Mouse (Mus musculus): ENCODE data around the gene Exosc3. TPM values are rescaled to one million over a fixed set of nuclear protein-coding genes. Genes with fewer than 3 reads are reported as not detected.

The Exosc3 gene
- total and polyA plus RNA-seq, 3 experiments, result 166 to 184 TPM; not detected in 1

DNA sequence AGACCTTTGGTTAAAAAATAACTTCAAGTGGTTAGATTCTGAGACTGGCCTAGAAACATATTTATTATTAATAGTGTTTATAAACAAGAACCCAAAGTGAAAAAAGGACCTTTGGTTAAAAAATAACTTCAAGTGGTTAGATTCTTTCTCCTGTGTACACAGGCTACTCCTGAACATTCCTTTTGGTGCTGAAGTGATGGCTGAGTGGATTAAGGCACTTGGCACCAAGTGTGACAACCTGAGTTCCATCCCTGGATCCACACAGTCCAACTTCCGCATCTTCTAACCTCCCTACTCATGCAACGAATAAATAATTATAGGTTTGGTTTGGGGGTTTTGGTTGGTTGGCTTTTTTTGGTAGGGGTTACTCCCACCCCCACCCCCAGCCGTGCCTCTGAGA lies 28.7 kb upstream of the Exosc3 start:
- Histone ChIP-seq H3K9me3 (replicated peaks; ENCODE audit: insufficient read depth, low read length) (no peaks in the 10 kb centered on the region), H3K4me3 (ENCODE audit: control insufficient read depth in 1 of 2, insufficient read depth in 1 of 2, low read depth in 2 of 2, low read length in 2 of 2) (no peak overlapping the region), H3K9ac (ENCODE audit: control insufficient read depth, low read depth, low read length, poor library complexity, severe bottlenecking) (no peak overlapping the region), H3K4me1 (ENCODE audit: control insufficient read depth in 1 of 2, insufficient read depth in 2 of 2, low read length in 2 of 2) (no peaks in the 10 kb centered on the region; a peak in 1 of 4 replicates), H3K36me3 (ENCODE audit: control insufficient read depth in 1 of 2, insufficient read depth in 2 of 2, low read length in 2 of 2) (peaks cover 0 to 17% of the 10 kb centered on the region in 2 experiments), H3K27me3 (ENCODE audit: control insufficient read depth in 1 of 2, insufficient read depth in 2 of 2, low read length in 2 of 2) (no peaks in the 10 kb centered on the region), H3K27ac (ENCODE audit: control insufficient read depth, low read depth, low read length) (no peak overlapping the region), H3K79me2 (ENCODE audit: control insufficient read depth, insufficient read depth, low read length, poor library complexity) (no peaks in the 10 kb centered on the region)
- no peak for TF ChIP-seq MYB (IDR thresholded peaks at IDR 0.05; ENCODE audit: low read depth, low read length)
- no peak for TF ChIP-seq SIN3A (IDR thresholded peaks at IDR 0.05; ENCODE audit: low read length)
- no peak for TF ChIP-seq ZNF384 (IDR thresholded peaks at IDR 0.05; ENCODE audit: low read depth, low read length)
- no peak for DNase-seq (ENCODE audit: low read depth, low spot score)

DNA sequence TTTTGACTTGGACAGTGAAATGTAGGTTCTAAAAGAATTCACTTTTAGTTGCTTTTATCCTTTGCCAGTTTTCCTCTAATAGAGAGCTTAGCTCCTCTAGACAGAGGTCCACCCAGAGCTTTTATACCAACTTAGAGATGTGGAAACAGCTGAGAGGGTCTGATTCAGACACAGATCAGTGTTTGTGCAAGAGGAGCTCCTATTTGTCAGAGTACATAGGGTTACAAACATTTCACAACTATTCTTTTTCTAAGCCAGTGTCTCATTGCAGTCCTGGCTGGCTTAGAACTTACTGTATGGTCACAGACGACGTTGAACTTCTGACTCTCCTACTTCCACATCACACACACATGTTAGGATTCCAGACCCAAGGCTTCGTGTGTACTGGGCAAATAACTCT lies 14.1 kb upstream of the Exosc3 start:
- Histone ChIP-seq H3K9me3 (replicated peaks; ENCODE audit: insufficient read depth, low read length) (no peaks in the 10 kb centered on the region), H3K9ac (ENCODE audit: control insufficient read depth, low read depth, low read length, poor library complexity, severe bottlenecking) (no peak overlapping the region), H3K4me3 (ENCODE audit: control insufficient read depth in 1 of 2, insufficient read depth in 1 of 2, low read depth in 2 of 2, low read length in 2 of 2) (no peak overlapping the region), H3K36me3 (ENCODE audit: control insufficient read depth in 1 of 2, insufficient read depth in 2 of 2, low read length in 2 of 2) (peaks cover 0 to 12% of the 10 kb centered on the region in 2 experiments; a peak in 2 of 4 replicates), H3K27ac (ENCODE audit: control insufficient read depth, low read depth, low read length) (no peak overlapping the region), H3K27me3 (ENCODE audit: control insufficient read depth in 1 of 2, insufficient read depth in 2 of 2, low read length in 2 of 2) (no peaks in the 10 kb centered on the region), H3K79me2 (ENCODE audit: control insufficient read depth, insufficient read depth, low read length, poor library complexity) (no peaks in the 10 kb centered on the region), H3K4me1 (ENCODE audit: control insufficient read depth in 1 of 2, insufficient read depth in 2 of 2, low read length in 2 of 2) (no peaks in the 10 kb centered on the region)
- TF ChIP-seq CTCF (IDR thresholded peaks at IDR 0.05 in 2 of 3, conservative IDR thresholded peaks at IDR 0.05 in 1 of 3; ENCODE audit: control insufficient read depth in 1 of 3, insufficient read depth in 1 of 3, low read depth in 2 of 3, low read length in 3 of 3, poor library complexity in 1 of 3, severe bottlenecking in 1 of 3), result no peak
- TF ChIP-seq CHD2 (IDR thresholded peaks at IDR 0.05; ENCODE audit: low read length), result no peak
- TF ChIP-seq NELFE (IDR thresholded peaks at IDR 0.05; ENCODE audit: low read depth, low read length), result no peak
- TF ChIP-seq MEF2A (IDR thresholded peaks at IDR 0.05; ENCODE audit: extremely low read depth, insufficient replicate concordance, low read depth, low read length, poor library complexity, severe bottlenecking), result no peak
- no peak for TF ChIP-seq UBTF (IDR thresholded peaks at IDR 0.05; ENCODE audit: borderline replicate concordance, insufficient read depth, low read depth, low read length)
- TF ChIP-seq ZC3H11A (IDR thresholded peaks at IDR 0.05; ENCODE audit: low read depth, low read length), result no peak
- TF ChIP-seq MYC (IDR thresholded peaks at IDR 0.05; ENCODE audit: low read depth, low read length), result no peak
- no peak for TF ChIP-seq TBP (IDR thresholded peaks at IDR 0.05; ENCODE audit: low read depth, low read length)
- TF ChIP-seq ZNF384 (IDR thresholded peaks at IDR 0.05; ENCODE audit: low read depth, low read length), result no peak
- no peak for TF ChIP-seq EP300 (IDR thresholded peaks at IDR 0.05; ENCODE audit: low read depth in 1 of 2, low read length in 2 of 2)
- no peak for TF ChIP-seq NRF1 (IDR thresholded peaks at IDR 0.05; ENCODE audit: insufficient read depth, low read depth, low read length, poor library complexity, severe bottlenecking)
- TF ChIP-seq RCOR1 (IDR thresholded peaks at IDR 0.05; ENCODE audit: low read depth, low read length), result no peak
- TF ChIP-seq POLR2AphosphoS2 (IDR thresholded peaks at IDR 0.05; ENCODE audit: low read length), result no peak
- DNase-seq (ENCODE audit: low read depth, low spot score), result no peak

Measured in MEL (cell line).